Mouse (Mus musculus) cerebral cortex, adult 2 months (tissue): Measurements from ENCODE around the gene Tsc22d2.

ENCODE experiments used
- WGBS: fragments of 180-500 bp; shearing (Covaris S2); methylation state at CpG from one replicate; pipeline ENCODE4 v1.1.7; 2018; 5-methylcytosine and 5-hydroxymethylcytosine counted together

Tsc22d2 gene

DNA sequence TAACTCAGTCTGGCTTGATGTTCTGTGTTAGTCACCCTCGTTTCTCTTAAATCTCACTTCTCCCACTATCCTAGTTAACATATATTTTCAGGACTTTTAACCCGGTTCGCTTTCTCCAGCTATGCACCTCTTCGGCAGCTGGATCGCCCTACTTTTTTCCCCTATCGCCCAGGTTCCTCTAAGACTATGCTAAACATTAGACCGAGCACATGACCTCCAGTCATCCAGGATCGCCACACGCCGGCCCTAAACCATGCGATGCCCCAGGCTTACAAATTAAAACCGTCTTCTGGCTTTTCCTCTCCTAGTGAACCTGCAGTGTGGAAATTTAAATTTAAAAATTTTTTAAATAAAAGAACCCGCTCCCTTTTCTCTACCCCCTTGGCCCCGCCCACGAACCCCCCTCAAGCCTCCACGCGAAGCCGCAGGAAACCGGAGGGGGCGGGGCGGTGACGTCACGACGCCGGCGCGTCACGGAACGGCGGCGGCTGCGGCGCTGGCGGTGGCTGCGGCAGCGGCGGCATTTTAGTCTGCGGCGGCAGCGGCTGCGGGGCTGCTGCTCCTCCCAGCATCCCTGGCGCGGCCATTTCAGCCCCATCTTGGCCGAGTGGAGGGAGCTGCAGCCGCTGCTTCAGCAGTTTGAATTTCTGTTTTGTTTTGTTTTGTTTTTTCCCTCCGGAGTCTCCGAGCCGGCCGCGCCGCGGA is at the start of gene Tsc22d2:
TSS of gene Tsc22d2 (plus strand) at position 482 of the 705 bp plus-strand sequence.
- under 1% methylated on average over 52 of the region's 52 CpGs for WGBS

DNA sequence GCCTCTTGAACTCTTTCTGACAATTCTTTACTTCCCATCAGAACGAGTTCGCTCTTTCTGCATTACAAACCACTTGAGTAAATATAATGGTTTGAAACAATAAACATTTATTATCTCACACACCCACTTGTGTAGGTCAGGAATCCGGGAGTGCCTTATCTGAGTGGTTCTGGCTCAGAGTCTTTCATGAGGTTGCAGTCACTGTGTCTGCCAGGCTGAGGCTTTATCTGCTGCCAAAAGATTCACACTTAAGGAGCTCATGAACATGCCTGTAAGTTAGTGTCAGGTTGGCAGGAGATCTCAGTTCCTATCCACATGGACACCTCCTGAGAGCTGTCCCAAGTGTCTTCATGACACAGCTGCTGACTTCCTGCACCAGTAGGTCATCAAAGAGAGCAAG is 47.8 kb upstream of the Tsc22d2 start:
- 67% methylated on average over 3 of the region's 3 CpGs for WGBS

DNA sequence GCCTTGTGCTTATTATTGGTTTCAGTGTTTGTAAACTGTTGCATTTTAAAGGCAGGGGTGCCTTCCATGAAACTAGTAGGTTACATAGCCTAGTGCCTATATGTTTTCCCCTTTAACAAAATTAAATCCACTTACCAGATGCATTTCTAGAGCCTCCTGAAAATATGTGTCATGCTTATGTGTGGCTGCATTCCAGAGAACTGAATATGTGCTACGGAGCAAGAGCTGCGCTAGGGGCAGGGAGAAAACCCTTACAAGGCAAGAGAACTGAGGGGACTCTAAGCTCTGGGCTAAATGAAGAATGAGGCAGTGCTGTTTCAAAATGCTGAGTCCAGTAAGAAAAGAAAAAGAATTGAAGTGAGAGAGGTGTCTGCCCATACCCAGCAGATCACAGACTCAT is 43.7 kb upstream of the Tsc22d2 start:
- 60% methylated on average over 2 of the region's 2 CpGs for WGBS

DNA sequence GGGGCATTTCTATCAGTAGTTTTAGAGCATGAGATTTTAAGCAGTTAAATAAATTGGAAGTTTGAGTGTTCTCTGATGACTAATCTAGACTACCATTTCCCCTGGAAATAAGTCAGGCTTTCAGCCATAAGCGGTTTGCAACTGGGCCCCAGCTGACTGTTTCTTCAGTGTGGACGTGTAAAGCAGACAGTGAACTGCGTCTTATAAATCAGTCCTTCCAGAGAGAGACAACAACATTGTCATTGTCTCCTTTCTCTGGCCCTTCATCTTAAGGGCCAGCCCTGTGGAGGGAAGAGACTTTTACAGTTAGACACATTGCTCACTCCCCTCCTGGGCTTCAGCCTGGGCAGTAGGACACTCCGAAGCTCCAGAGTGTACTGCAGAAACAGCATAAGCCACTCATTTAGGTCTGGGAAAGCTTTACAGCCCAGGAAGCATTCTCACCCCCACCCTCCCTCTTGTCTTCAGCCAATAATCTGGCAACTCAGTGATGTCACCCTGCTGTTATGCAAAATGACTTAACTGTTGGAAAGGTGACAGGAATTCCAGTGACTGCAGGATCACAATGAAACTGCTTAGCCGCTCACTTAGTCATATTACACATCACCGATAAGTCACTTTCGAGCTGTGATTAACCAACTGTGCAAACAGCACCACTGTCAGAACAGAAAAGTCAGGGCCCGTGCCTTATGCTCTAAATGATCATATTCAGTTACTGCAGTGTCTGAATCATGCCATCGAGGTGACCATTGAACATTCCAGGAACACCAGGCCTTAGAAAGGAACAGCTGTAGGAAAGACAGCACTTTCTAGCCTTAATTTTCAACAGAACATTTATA is 42.2 kb upstream of the Tsc22d2 start:
- 36% methylated on average over 9 of the region's 9 CpGs for WGBS

DNA sequence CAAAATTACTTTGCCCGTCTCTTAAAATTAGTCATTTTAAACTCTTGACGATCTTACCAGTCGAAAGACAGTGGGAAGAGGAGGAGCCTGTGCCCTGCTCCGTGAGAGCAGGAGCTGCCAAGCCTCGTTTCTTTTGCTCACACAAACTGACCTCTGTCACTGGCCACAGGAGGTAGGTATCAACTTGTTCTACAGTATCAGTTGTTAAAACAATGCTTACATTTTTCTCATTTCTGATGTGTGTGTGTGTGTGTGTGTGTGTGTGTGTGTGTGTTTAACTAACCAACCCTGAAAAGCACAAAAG is 41.7 kb upstream of the Tsc22d2 start:
- WGBS = 35% methylated on average over 5 of the region's 5 CpGs

DNA sequence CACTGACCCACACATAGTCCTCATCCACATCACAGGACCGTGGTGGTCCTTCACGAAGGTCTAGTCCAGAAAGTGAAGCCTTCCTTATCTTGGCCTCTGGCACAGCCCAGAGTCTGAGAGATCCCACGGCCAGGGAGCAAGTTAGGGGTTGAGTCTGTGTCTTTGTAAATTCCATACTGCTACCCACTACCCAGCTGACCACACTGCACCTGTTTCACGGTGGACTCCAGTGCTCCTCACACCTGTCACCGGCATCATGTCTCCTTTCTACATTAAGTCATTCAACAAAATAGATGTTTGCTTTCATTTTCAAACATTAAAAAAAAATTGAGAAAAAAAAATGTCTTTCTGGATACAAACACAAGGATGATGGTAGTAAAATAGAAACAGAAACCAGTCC is 40.2 kb upstream of the Tsc22d2 start:
- 92% methylated on average over 5 of the region's 5 CpGs for WGBS

DNA sequence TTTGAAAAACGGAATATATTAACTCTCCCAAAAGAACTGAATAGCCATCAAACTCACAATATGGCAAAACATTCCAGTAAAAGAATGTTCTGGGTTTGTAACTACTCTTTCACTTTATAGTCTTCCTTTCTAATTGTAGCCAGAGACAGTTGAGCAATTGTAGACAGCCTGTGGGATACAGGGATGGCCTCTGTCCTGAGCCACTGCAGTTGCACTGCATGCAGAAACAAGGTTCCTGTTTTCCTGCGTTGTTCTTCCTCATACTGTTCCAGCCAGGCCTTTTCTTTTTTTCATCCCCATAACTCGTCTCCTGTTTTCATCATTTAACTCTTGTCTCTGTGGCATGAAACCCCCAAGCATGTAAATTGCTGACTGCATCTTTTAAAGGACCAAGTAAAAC is 37.8 kb upstream of the Tsc22d2 start:
- 56% methylated on average over 3 of the region's 3 CpGs for WGBS

DNA sequence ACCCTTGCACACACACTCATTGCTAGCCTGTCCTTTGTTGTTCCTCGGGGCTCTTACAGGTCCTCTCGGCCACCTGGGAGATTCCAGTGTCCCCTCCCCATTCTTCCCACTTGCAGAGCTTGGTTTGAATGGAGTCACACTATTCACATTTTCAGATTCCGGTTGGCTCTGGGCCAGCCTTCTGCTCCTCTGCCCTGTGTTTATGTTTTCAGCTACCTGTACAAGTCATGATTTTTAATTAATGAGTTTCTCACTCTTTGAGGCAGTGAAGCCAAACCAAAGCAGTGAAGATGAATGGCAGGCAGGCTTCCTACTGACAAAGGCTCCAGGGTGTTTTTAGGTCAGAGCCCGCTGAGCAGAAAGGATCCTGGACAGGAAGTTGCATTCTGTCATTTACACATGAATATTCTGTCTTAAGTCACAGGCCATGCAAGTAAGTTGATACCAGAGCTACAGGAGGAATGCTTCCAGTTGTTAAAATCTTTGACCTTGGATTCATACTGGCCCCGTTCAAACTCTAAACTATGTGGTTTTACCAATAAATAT is 36.9 kb upstream of the Tsc22d2 start:
- 53% methylated on average over 5 of the region's 5 CpGs for WGBS

DNA sequence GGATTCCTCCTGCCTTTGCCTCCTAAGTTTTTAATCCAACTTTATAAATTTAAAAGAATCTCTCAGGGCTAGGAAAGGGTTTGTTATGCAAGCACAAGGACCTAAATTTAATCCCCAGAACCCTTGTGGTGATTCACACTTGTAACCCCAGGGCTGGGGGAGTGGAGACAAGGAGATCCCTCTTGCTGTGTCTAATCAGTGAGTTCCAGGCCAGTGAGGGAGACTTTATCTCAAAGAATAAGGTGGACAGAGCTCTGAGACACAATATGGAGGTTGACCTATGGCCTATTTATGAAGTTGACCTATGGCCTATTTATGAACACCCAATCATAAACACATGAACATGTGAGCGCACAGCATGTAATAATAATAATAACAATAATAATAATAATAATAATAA is 31.8 kb upstream of the Tsc22d2 start:
- 92% methylated on average over 1 of the region's 1 CpGs for WGBS

DNA sequence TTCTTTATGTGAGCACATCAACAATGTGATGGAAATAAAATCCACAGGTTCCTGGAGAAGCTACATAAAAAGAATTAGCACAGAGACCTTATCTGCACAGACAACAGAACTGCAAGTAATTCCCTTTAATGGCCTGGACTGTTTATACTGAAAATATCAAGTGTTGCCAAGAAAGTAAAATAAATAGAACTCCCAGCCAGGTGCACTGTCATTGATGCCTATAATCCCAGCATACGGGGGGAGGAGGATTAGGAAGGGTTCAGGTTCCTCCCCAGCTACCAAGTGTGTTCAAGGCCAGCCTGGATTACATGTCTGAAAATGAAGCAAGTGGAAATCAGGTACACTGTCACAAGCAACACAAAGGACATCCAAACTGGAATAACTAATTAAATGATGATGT is 29.5 kb upstream of the Tsc22d2 start:
- WGBS = 56% methylated on average over 1 of the region's 1 CpGs

DNA sequence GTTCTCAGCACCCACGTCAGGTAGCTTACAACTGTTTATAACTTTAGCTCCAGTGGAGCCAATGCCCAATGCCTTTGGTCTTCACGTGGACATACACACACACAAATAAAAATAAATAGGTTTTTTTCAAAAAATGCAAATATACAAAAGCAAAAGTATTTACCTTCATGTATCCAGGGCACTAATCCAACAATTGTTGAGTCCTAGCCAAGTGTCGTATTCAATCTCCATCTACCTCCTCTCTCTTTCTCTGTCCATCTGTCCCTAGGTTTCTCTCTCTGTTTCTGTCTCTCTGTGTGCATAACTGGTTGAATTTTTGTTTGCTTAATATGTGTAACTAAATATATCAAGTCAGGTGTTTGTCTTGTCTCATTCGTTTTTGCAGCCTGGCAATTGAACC is 25.8 kb upstream of the Tsc22d2 start:
- 79% methylated on average over 4 of the region's 4 CpGs for WGBS

DNA sequence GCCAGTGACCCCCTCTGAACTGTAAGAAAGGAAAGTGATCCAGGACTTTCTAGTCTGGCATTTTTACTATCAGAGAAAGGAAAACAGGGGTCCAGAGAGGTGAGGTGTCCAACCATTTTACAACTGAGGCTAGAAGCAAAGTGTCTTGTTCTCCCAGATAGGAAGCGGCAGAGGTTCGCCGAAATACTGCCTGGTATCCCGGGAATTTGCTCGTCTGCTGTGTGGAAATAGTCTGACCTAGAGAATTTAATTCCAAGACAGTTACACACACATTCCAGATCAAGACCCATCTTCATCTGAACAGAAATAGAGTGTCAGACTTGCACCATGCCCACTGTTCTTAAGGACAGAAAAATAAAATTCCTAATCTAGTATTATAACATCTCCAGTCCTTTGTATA is 16.0 kb upstream of the Tsc22d2 start:
- WGBS = 86% methylated on average over 5 of the region's 5 CpGs

DNA sequence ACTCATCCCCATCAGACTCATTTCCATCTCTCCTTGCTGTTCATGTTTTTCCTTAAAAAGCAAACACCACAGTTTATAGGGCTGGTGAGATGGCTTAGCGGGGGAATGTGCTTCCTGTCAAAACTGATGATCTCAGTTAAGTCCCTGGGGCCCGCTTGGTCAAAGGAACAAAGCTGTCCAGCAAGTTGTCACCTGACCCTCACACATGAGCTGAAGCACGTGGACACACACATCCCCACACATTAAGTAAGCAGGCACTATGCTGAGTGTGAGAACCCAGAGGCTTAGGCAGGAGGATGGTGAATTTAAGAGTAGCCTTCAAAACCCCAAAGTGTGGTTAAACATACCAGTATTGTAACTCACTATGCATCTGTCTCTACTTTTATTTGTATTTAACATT is 14.6 kb upstream of the Tsc22d2 start:
- 85% methylated on average over 3 of the region's 3 CpGs for WGBS

DNA sequence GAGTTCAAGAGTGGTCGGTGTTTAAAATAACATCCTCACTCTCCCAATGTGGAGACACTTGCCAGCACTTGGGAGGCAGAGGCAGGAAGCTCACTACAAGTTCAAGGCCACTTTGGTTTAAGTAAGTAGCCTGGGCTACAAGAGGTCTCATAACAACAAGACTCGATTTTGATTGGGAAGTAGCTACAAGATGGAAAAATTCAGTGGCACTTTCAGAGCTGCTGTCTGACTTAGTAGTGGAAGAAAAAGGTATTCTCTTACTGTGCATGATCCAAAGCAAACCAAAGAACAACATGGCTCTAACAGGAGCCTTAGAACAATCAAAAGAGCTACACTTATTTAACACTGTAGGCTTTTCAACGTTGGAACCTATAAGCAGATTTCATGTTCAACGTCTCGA is 844 bp upstream of the Tsc22d2 start:
- 34% methylated on average over 5 of the region's 5 CpGs for WGBS

DNA sequence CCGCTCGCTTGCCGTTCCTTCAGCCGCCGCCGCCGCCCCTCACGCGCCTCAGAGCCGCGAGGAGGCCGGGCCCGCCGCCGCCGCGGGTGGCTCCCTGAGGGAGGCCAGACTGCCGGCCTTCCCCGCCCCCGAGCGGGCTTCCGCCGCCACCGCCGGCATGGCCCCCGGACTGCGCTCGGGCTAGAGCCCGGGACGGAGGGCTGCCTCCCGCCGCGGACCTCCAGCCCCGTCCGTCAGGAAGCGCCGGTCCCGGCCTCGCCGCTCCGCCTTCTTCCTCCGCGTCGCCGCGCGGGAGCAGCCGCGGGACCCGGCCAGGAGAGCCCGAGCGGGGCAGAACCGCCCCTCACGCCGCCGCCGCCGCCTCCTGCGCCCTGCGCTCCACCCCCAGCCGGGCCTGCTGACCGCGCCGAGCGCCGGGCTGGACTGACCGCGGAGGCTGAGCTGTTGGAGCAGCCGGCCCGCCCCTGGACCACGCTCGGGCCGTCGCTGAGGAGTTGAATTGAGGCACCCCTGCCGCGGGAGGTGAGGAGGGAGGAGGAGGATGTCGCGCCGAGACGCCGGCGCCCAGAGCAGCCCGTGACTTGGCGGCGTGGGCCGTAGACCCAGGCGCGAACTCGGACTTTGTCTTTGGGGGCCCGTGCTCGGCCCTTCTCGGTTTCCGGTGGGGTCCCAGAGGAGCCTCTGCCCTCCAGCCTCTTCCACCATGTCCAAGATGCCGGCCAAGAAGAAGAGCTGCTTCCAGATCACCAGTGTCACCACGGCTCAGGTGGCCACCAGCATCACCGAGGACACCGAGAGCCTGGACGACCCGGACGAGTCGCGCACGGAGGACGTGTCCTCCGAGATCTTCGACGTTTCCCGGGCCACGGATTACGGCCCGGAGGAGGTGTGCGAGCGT is 720 bp downstream of the Tsc22d2 start:
- WGBS = under 1% methylated on average over 107 of the region's 113 CpGs

DNA sequence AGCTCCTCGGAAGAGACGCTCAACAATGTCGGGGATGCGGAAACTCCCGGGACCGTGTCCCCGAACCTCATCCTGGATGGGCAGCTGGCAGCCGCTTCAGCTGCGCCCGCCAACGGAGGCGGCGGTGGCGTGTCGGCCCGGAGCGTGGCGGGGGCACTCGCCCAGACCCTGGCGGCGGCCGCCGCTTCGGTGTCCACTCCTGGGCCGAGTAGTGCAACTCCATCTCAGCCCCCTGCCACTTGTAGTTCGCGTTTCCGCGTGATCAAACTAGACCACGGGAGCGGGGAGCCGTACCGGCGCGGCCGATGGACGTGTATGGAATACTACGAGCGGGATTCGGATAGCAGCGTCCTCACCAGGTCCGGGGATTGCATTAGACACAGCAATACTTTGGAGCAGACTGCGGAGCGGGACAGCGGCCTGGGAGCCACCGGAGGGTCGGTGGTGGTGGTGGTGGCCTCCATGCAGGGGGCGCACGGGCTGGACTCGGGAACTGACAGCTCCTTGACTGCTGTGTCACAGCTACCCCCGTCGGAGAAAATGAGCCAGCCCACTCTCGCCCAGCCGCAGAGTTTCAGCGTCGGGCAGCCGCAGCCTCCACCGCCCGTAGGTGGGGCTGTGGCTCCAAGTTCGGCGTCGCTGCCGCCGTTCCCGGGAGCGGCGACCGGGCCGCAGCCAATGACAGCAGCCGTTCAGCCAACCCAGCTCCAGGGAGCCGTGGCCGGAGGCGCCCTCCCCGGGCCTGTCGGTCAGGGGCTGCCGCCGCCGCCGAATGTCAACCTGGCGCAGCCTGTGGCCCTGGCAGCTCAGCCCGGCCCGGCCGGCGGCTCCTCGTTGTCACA is 1.6 kb downstream of the Tsc22d2 start:
- under 1% methylated on average over 84 of the region's 85 CpGs for WGBS

DNA sequence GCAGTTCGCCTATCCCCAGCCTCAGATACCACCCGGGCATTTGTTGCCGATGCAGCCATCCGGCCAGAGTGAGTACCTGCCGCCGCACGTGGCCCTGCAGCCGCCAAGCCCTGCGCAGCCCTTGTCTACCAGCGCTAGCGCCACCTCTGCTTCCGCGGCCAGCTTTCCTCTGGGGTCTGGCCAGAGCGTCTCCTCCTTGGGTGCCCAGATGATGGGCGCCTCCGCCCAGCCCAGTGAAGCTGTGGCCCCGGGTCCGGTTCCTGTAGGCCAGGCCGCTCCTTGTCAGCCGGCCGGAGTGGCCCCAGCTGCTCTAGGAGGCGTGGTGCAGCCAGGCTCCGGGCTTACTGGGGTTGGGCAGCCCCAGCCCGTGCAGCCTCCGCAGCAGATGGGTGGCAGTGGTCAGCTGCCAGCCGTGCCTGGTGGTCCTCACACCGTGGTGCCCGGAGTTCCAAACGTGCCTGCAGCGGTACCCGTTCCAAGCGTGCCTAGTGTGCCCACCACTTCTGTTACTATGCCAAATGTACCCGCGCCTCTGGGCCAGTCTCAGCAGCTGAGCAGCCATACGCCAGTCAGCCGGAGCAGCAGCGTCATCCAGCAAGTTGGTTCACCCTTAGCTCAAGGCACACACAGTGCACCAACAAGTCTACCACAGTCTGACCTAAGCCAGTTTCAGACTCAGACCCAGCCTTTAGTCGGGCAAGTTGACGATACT is 2.4 kb downstream of the Tsc22d2 start:
- under 1% methylated on average over 39 of the region's 39 CpGs for WGBS

DNA sequence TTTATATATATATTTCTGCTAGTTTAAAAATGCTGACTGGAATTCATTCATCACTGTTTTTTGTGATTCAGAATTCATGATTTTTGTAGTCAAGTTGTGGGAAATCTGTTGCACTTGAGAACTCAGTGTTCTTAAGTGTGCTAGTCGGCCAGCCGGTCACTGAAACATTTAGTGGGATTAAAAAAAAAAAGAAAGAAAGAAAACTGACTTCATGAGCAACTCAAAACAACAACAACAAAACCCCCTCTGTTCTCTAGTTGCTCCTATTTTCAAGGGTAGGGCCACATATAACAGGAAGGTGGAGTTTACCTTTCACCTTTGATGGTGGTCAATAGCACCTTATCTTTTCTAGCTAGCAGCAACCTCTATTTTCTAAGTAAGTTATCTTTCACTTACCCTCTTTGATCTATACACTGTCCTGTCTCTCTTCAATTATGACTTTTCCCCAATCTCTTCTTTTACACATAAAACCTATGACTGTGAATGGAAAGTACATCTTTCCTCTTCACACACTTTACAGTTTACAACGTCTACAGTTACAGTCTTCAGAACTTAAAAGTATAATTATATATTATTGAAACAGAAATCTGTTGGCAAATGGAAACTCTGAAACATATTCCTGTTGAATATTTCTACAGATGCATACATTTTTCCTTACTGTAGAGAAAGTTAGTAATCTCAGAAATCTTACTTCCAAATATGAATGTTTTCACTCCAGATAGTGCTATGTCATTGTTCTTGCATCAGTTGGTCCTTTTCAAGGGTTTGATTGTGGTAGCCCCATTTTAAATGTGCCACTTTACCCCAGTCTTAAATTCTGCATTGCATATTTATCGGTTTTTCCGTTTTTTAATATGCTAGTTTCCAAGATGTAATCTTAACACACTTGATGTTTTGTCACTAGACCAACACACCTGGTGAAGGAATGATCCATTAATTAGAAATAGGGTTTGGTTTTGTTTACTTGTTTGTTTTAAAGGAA is 4.5 kb downstream of the Tsc22d2 start:
- WGBS = 18% methylated on average over 5 of the region's 5 CpGs

DNA sequence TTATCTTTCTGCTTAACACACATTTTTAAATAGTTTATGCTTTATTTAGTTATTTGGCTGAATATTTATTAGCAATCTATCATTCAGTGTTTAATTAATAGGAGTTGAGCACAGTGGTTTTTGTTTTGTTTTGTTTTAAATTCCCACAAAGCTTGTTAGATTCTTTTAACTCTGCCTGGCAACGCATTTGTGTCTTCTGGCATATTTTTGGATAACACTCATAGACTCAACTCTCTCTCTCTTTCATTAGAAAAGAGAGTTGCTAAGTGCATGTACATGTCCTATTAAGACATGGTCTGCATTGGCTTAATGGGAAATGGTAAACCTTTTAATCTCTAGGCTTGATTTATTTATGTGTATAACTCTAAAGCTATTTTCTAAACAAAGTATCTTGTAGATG is 14.3 kb downstream of the Tsc22d2 start:
- WGBS = 43% methylated on average over 1 of the region's 1 CpGs
